Mouse (Mus musculus) cerebellum, adult 11 months (tissue): Measurements from ENCODE around the gene Ahsg.
"Not testable (repeated sequence)": the region's sequence is repeated elsewhere in the genome, so short reads cannot be mapped to it uniquely, and the experiment has no call there.

Experiments
- DNase-seq: peaks from one replicate; pipeline ENCODE4 v3.0.0; 2022

Ahsg gene

DNA sequence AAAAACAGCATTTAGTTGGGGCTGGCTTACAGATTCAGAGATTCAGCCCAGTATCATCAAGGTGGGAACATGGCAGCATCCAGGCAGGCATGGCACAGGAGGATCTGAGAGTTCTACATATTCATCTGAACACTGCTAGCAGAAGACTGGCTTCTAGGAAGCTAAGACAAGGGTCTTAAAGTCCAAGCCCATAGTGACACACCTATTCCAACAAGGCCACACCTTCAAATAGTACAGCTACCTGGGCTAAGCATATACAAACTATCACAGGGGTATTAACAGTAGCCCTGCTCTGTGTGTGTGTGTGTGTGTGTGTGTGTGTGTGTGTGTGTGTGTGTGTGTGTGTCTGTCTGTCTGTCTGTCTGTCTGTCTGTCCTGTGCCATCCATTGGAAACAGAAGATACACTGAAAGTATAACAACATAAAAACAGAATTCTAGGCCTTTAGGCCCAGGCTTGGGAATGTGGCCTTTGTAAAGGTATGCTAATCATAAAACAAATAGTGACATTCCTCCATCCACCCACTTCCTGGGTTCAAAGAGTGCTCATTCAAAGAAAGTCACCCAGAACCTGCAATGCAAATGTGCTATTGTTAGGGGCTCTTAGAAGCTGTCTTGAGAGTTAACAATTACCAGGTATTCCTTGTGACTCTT, 50.9 kb downstream of the Ahsg start:
- not testable (repeated sequence) for DNase-seq

DNA sequence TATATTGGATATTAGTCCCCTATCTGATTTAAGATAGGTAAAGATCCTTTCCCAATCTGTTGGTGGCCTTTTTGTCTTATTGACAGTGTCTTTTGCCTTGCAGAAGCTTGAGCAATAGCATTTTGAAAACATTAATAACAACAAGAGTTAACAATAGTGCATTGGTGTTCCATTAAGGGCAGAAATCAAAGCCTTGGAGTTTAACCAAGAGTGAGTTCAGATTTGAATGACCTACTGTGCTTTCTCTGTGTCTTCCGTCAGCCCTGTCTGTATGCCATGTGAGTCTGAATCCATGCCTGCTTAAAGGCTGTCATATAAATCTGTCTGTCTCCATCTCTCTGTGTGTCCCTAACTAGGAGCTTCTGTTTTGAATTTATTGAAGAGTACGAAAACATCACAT, 56.3 kb downstream of the Ahsg start:
- DNase-seq: no peak
